Mouse (Mus musculus) heart, postnatal 0 days (tissue): ENCODE data around the gene Unc13b. TPM values are rescaled to one million over a fixed set of nuclear protein-coding genes. Genes with fewer than 3 reads are reported as not detected.

Experiments
- ATAC-seq: fragments of 200-750 bp; cut with Nextera tagmentation; 2 replicates; pipeline ENCODE4 v1.8.0; 2017; ENCODE audit warnings: low read depth, moderate number of reproducible peaks, moderate library complexity; ENCODE audit not compliant: insufficient read depth
- DNase-seq: peaks from one replicate; pipeline ENCODE4 v3.0.0-alpha.2; 2016; ENCODE audit warnings: low spot score
- H3K27ac ChIP-seq: fragments of 300-500 bp; sonication (generic); 2 replicates; pipeline ENCODE4 v1.5.1; 2014; ENCODE audit warnings: low read depth, mild to moderate bottlenecking
- H3K27me3 ChIP-seq: fragments of 300-500 bp; sonication (generic); 2 replicates; pipeline ENCODE4 v1.6.1; 2014; ENCODE audit warnings: low read length, mixed read lengths; ENCODE audit not compliant: control insufficient read depth, insufficient read depth
- H3K36me3 ChIP-seq: fragments of 300-500 bp; sonication (generic); replicated peaks from 2 replicates; pipeline ENCODE4 v1.6.1; 2014; ENCODE audit warnings: low read length, mixed read lengths; ENCODE audit not compliant: control insufficient read depth, insufficient read depth
- H3K4me1 ChIP-seq: fragments of 300-500 bp; sonication (generic); 2 replicates; pipeline ENCODE4 v1.6.1; 2014; ENCODE audit warnings: antibody characterized with exemption; ENCODE audit not compliant: control insufficient read depth, insufficient read depth
- H3K4me2 ChIP-seq: fragments of 300-500 bp; sonication (generic); 2 replicates; pipeline ENCODE4 v1.6.1; 2014; ENCODE audit warnings: low read depth, mild to moderate bottlenecking, low read length, moderate library complexity
- H3K4me3 ChIP-seq: fragments of 300-500 bp; sonication (generic); 2 replicates; pipeline ENCODE4 v1.5.1; 2014; ENCODE audit warnings: low read depth, low read length
- H3K9ac ChIP-seq: fragments of 300-500 bp; sonication (generic); replicated peaks from 2 replicates; pipeline ENCODE4 v1.6.1; 2014; ENCODE audit warnings: low read depth, low read length, mixed read lengths
- H3K9me3 ChIP-seq: fragments of 300-500 bp; sonication (generic); replicated peaks from 2 replicates; pipeline ENCODE4 v1.6.1; 2016; ENCODE audit warnings: low read length; ENCODE audit not compliant: control insufficient read depth
- CTCF ChIP-seq: IDR thresholded peaks from 2 replicates; pipeline ENCODE4 v1.5.1; 2016; ENCODE audit warnings: antibody characterized with exemption, control low read depth, low read depth
- EP300 ChIP-seq: IDR thresholded peaks from 2 replicates; pipeline ENCODE4 v1.6.1; 2016; ENCODE audit warnings: antibody characterized with exemption, low read depth
- WGBS: fragments of 180-500 bp; shearing (Covaris S2); extraction: QIAGEN DNeasy Blood & Tissue Kit; methylation state at CpG from one replicate; pipeline ENCODE4 v1.1.7; 2014; 5-methylcytosine and 5-hydroxymethylcytosine counted together
- polyA plus RNA-seq: library from polyadenylated mRNA; unstranded; fragments of >200 nt; fragmentation: Nextera tagmentation; extraction: Ambion mirVana; gene quantifications from 2 replicates; pipeline ENCODE4 v1.2.1, GENCODE M21; 2015
- total RNA-seq: library from RNA; depleted of rRNA; stranded (reverse); fragments of >200 nt; gene quantifications from 2 replicates; pipeline ENCODE4 v1.2.3, GENCODE M21; 2014; ENCODE audit warnings: low replicate concordance; rRNA removed

The Unc13b gene
- 45.7 and 51.8 TPM in 2 replicates for total RNA-seq
- polyA plus RNA-seq, result 5.1 and 5.4 TPM in 2 replicates

- ATAC-seq (peak; percentile 98), DNase-seq (peak; percentile 92)
- H3K4me3 ChIP-seq, result peak within 1 kb of the TSS; percentile 72
- under 1% methylated on average over 86 of the region's 90 CpGs for WGBS
- 0 out of 2 replicates have a peak, but pooled peaks cover 5% of the 10 kb centered on the region for H3K4me1 ChIP-seq
- H3K9me3 ChIP-seq, result no peaks in the 10 kb centered on the region
- H3K27me3 ChIP-seq, result no peaks in the 10 kb centered on the region
- H3K36me3 ChIP-seq, result no peaks in the 10 kb centered on the region
- TF ChIP-seq CTCF (no peak), EP300 (no peak)
- peak within 1 kb of the TSS; percentile 67 for H3K9ac ChIP-seq
- peak within 1 kb of the TSS; percentile 84 for H3K4me2 ChIP-seq
- H3K27ac ChIP-seq, result peak within 1 kb of the TSS; percentile 92
Measured at GRCm38 (mm10) chr4:43058753-43059654, at the start of gene Unc13b. Gene Unc13b (plus strand): TSS chr4:43058953.

GRCm38 (mm10) chr4:43010161-43011038 lies 48.4 kb upstream of the Unc13b start, which contains the start of gene Fancg:
Gene Fancg (minus strand): TSS chr4:43010506.
- DNase-seq (peak; percentile 61), ATAC-seq (peak; percentile 80)
- no peak for TF ChIP-seq CTCF
- H3K9ac ChIP-seq, result peak within 1 kb of the TSS; percentile 52
- WGBS, result 1% methylated on average over 37 of the region's 37 CpGs
- peaks cover 4% of the 10 kb centered on the region; the same call in 1 of the 2 replicates for H3K4me1 ChIP-seq
- H3K9me3 ChIP-seq, result no peaks in the 10 kb centered on the region
- H3K4me3 ChIP-seq, result peak within 1 kb of the TSS; percentile 92
- no peaks in the 10 kb centered on the region for H3K27me3 ChIP-seq
- H3K27ac ChIP-seq, result peak within 1 kb of the TSS; percentile 34; the same call in 1 of the 2 replicates
- no peaks in the 10 kb centered on the region for H3K36me3 ChIP-seq
- H3K4me2 ChIP-seq, result peak within 1 kb of the TSS; percentile 76

GRCm38 (mm10) chr4:43012091-43012490 lies 46.7 kb upstream of the Unc13b start:
- 96% methylated on average over 1 of the region's 1 CpGs for WGBS
- DNase-seq (no peak), ATAC-seq (no peak)
- Histone ChIP-seq H3K4me3 (no peak overlapping the region), H3K9ac (no peak overlapping the region), H3K27me3 (no peaks in the 10 kb centered on the region), H3K9me3 (no peaks in the 10 kb centered on the region), H3K27ac (no peak overlapping the region), H3K4me2 (no peak overlapping the region), H3K36me3 (no peaks in the 10 kb centered on the region), H3K4me1 (peaks cover 4% of the 10 kb centered on the region; the same call in 1 of the 2 replicates)
- TF ChIP-seq EP300 (no peak), CTCF (no peak)

DNA sequence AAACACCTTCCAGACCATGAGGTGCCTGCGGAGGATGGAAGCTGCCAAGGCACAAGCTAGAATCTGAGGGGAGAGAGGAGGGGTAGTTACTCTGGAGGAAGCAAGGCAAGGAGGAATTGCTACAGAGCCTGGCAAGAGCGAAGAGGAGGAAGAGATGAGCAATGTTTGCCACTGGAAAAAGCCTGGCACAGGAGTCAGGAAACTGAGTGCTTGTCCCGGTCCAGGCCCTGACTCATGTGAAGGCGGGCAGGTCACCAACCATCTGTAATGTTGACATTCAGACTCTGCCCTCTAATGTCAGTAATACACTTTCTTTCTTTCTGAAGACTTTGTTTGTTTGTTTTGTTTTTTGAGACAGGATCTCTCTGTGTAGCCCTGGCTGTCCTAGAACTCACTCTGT lies 40.6 kb upstream of the Unc13b start:
- TF ChIP-seq CTCF (no peak), EP300 (no peak)
- Histone ChIP-seq H3K27me3 (no peaks in the 10 kb centered on the region), H3K4me2 (no peak overlapping the region), H3K4me3 (no peak overlapping the region), H3K36me3 (peaks cover 53% of the 10 kb centered on the region), H3K4me1 (no peaks in the 10 kb centered on the region), H3K9ac (no peak overlapping the region), H3K9me3 (no peaks in the 10 kb centered on the region), H3K27ac (no peak overlapping the region)
- no peak for ATAC-seq
- WGBS, result 82% methylated on average over 4 of the region's 4 CpGs
- DNase-seq, result no peak

DNA sequence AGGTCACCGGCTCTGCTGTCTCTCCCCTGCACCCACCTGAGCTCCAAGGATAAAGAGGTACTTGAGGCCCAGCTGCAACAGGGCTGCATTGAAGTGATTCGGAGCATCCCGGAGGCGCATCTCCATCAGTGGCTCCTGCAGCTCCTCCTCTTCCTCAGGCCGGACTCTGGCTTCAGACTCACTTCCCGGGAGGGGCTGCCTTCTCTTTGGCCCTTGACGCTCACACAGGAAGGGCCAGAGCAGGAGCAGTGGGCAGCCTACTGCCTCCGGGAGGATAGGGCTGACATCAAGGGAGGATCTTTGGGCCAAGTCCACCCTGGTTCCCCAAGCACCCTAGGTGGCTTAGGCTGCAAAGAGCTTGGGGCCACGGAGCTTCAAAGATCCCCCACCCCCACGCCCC lies 39.6 kb upstream of the Unc13b start:
- peaks cover 59% of the 10 kb centered on the region for H3K36me3 ChIP-seq
- 86% methylated on average over 10 of the region's 10 CpGs for WGBS
- DNase-seq, result no peak
- no peak overlapping the region for H3K4me2 ChIP-seq
- no peak overlapping the region for H3K27ac ChIP-seq
- no peaks in the 10 kb centered on the region for H3K9me3 ChIP-seq
- H3K4me3 ChIP-seq, result no peak overlapping the region
- TF ChIP-seq CTCF (no peak), EP300 (no peak)
- no peak overlapping the region for H3K9ac ChIP-seq
- no peaks in the 10 kb centered on the region for H3K27me3 ChIP-seq
- ATAC-seq, result no peak
- H3K4me1 ChIP-seq, result no peaks in the 10 kb centered on the region
